Mouse (Mus musculus) lung, postnatal 0 days (tissue): ENCODE data around the gene 1520401A03Rik. TPM values are rescaled to one million over a fixed set of nuclear protein-coding genes. Genes with fewer than 3 reads are reported as not detected.

Experiments used
- ATAC-seq: fragments of 200-750 bp; cut with Nextera tagmentation; 2 replicates; pipeline ENCODE4 v1.8.0; 2017; ENCODE audit warnings: moderate library complexity
- DNase-seq: peaks from one replicate; pipeline ENCODE4 v3.0.0-alpha.2; 2016; ENCODE audit warnings: low spot score
- H3K27ac ChIP-seq: fragments of 300-500 bp; sonication (generic); 2 replicates; pipeline ENCODE4 v1.5.1; 2014; ENCODE audit warnings: antibody characterized with exemption, mild to moderate bottlenecking, low read length, mixed read lengths
- H3K27me3 ChIP-seq: fragments of 300-500 bp; sonication (generic); replicated peaks from 2 replicates; pipeline ENCODE4 v1.6.1; 2014; ENCODE audit warnings: low read length, mixed read lengths; ENCODE audit not compliant: insufficient read depth
- H3K36me3 ChIP-seq: fragments of 300-500 bp; sonication (generic); 2 replicates; pipeline ENCODE4 v1.6.1; 2014; ENCODE audit warnings: low read length, mixed read lengths; ENCODE audit not compliant: insufficient read depth
- H3K4me1 ChIP-seq: fragments of 300-500 bp; sonication (generic); 2 replicates; pipeline ENCODE4 v1.6.1; 2014; ENCODE audit warnings: antibody characterized with exemption, low read depth, low read length, mixed read lengths; ENCODE audit not compliant: insufficient read depth
- H3K4me2 ChIP-seq: fragments of 300-500 bp; sonication (generic); replicated peaks from 2 replicates; pipeline ENCODE4 v1.6.1; 2014; ENCODE audit warnings: low read depth, mild to moderate bottlenecking, low read length, moderate library complexity, mixed read lengths
- H3K4me3 ChIP-seq: fragments of 300-500 bp; sonication (generic); 2 replicates; pipeline ENCODE4 v1.5.1; 2014; ENCODE audit warnings: low read depth, low read length
- H3K9ac ChIP-seq: fragments of 300-500 bp; sonication (generic); replicated peaks from 2 replicates; pipeline ENCODE4 v1.6.1; 2014; ENCODE audit warnings: low read depth, mild to moderate bottlenecking
- H3K9me3 ChIP-seq: fragments of 300-500 bp; sonication (generic); 2 replicates; pipeline ENCODE4 v1.6.1; 2016; ENCODE audit warnings: low read length, mixed read lengths
- CTCF ChIP-seq: IDR thresholded peaks from 2 replicates; pipeline ENCODE4 v1.5.1; 2016; ENCODE audit warnings: antibody characterized with exemption, mild to moderate bottlenecking
- EP300 ChIP-seq: IDR thresholded peaks from 2 replicates; pipeline ENCODE4 v1.6.1; 2016; ENCODE audit warnings: antibody characterized with exemption, mild to moderate bottlenecking, control low read depth
- WGBS: fragments of 180-500 bp; shearing (Covaris S2); extraction: QIAGEN DNeasy Blood & Tissue Kit; methylation state at CpG from one replicate; pipeline ENCODE4 v1.1.7; 2014; 5-methylcytosine and 5-hydroxymethylcytosine counted together
- polyA plus RNA-seq: library from polyadenylated mRNA; unstranded; fragments of >200 nt; fragmentation: Nextera tagmentation; extraction: Ambion mirVana; gene quantifications from 2 replicates; pipeline ENCODE4 v1.2.1, GENCODE M21; 2015

1520401A03Rik gene
- polyA plus RNA-seq, 1 experiment from 2014 or later, result 0.20 TPM

DNA sequence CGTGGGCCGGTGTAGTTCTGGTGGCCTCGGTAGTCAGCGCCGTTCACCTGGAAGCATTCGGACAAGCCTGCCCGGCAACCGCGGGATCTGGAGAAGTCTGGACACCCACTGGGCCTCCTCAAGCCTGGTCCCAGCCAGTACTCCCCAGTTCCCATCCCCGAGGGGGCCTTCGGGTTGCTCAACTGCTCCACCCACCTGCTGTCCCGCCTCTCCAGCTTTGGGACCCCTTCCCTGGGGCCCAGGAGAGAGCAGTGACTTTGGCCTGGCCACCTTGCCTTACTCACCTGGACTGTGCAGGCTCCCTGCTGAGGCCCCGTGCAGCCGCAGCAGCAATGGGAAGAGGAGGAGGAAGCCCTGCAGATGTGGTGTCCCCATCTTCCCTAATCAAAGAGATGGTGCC, 22.1 kb upstream of the 1520401A03Rik start:
- no peak overlapping the region for H3K27ac ChIP-seq
- no peaks in the 10 kb centered on the region for H3K36me3 ChIP-seq
- 3% methylated on average over 14 of the region's 14 CpGs for WGBS
- ATAC-seq (no peak), DNase-seq (no peak)
- peaks cover 23% of the 10 kb centered on the region for H3K4me1 ChIP-seq
- no peaks in the 10 kb centered on the region for H3K9me3 ChIP-seq
- no peak overlapping the region for H3K4me2 ChIP-seq
- no peak overlapping the region for H3K4me3 ChIP-seq
- peaks cover 50% of the 10 kb centered on the region for H3K27me3 ChIP-seq
- TF ChIP-seq EP300 (no peak), CTCF (no peak)
- no peak overlapping the region for H3K9ac ChIP-seq

GRCm38 (mm10) chr17:23744076-23744475, 21.5 kb upstream of the 1520401A03Rik start:
- H3K4me3 ChIP-seq, result no peak overlapping the region
- DNase-seq, result no peak
- H3K9me3 ChIP-seq, result no peaks in the 10 kb centered on the region
- no peak overlapping the region for H3K9ac ChIP-seq
- peaks cover 50% of the 10 kb centered on the region for H3K27me3 ChIP-seq
- ATAC-seq, result no peak
- H3K27ac ChIP-seq, result no peak overlapping the region
- H3K36me3 ChIP-seq, result no peaks in the 10 kb centered on the region
- WGBS, result 30% methylated on average over 8 of the region's 8 CpGs
- TF ChIP-seq EP300 (no peak), CTCF (no peak)
- H3K4me2 ChIP-seq, result no peak overlapping the region
- H3K4me1 ChIP-seq, result peaks cover 28% of the 10 kb centered on the region

DNA sequence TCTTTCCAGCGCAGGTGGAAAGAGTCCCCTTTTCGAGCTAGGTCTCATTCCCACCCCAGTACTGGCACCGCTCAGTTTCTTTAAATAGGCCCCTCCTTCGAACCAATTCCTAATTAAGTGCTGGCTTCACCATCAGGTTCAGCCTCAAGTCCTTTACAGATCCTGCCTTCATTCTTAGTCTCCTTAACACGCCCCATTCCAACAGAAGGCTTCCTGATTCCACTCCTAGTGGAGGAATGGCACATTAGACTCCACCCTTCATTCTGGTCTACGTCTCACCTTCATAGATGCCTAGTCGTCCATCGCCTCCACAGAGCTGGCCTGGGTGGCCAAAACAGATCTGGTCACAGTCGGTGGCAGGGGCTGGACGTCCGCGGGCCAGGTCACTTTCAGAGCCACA, 20.4 kb upstream of the 1520401A03Rik start:
- Histone ChIP-seq H3K36me3 (no peaks in the 10 kb centered on the region), H3K4me1 (peaks cover 39% of the 10 kb centered on the region), H3K9me3 (no peaks in the 10 kb centered on the region), H3K9ac (no peak overlapping the region), H3K4me2 (no peak overlapping the region), H3K27ac (no peak overlapping the region), H3K4me3 (no peak overlapping the region; the same call in 1 of the 2 replicates), H3K27me3 (peaks cover 50% of the 10 kb centered on the region)
- ATAC-seq (no peak), DNase-seq (peak; percentile 40)
- no peak for TF ChIP-seq CTCF
- TF ChIP-seq EP300, result no peak
- 51% methylated on average over 12 of the region's 12 CpGs for WGBS

GRCm38 (mm10) chr17:23742210-23742793, 19.7 kb upstream of the 1520401A03Rik start:
- Histone ChIP-seq H3K4me2 (peak overlapping the region; percentile 33; the same call in 1 of the 2 replicates), H3K9ac (no peak overlapping the region), H3K4me3 (peak overlapping the region; percentile 24; the same call in 1 of the 2 replicates), H3K9me3 (no peaks in the 10 kb centered on the region), H3K27ac (no peak overlapping the region), H3K27me3 (peaks cover 50% of the 10 kb centered on the region), H3K4me1 (peaks cover 40% of the 10 kb centered on the region), H3K36me3 (0 out of 2 replicates have a peak, but pooled peaks cover 4% of the 10 kb centered on the region)
- peak; percentile 54 for DNase-seq
- TF ChIP-seq EP300 (no peak), CTCF (no peak)
- WGBS, result 8% methylated on average over 44 of the region's 44 CpGs
- no peak for ATAC-seq

DNA sequence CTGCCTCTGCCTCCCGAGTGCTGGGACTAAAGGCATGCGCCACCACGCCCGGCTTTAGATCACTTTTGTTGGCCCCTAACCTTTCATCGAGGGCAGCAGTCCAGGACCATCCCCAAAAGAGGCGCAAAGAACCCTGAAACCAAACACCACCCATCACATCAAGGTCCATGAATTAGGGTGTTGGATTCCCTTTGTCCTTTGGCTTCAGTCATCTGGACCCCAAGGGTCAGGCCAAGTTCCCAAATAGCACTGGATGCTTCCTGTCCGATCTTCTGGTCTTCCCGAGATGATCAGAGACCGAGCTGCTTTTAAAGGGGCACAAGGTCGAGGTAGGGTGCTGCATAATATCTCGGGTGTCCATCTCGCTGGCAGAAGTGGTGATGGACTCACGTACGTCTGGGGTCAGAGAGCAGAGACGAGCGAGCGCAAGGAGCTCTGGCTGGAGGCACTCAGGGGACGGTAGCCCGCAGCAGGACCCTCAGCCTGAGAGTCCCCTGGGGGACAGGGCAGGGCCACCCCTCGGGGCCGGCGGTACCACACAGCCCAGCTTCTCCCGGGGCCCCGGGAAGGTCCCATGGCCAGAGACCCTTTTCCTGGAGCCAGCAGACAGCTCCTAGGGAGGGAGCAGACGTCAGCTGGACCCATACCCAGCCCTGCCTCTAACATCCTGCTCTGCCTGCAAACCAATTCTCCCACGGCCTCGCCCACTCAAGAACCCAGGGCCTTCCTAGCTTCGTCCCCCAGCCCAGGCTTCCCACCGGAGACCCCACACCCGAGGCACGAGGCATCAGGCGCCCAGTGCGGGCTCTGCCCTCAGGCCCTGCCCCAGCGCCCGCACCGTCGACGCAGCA, 19.0 kb upstream of the 1520401A03Rik start:
- Histone ChIP-seq H3K9ac (no peak overlapping the region), H3K9me3 (no peaks in the 10 kb centered on the region), H3K4me3 (peak overlapping the region; percentile 24; the same call in 1 of the 2 replicates), H3K27me3 (peaks cover 45% of the 10 kb centered on the region), H3K4me2 (no peak overlapping the region), H3K4me1 (peaks cover 40% of the 10 kb centered on the region), H3K27ac (no peak overlapping the region), H3K36me3 (0 out of 2 replicates have a peak, but pooled peaks cover 7% of the 10 kb centered on the region)
- 49% methylated on average over 36 of the region's 38 CpGs for WGBS
- no peak for TF ChIP-seq EP300
- TF ChIP-seq CTCF, result no peak
- ATAC-seq (no peak), DNase-seq (no peak)

GRCm38 (mm10) chr17:23740598-23741021, 18.0 kb upstream of the 1520401A03Rik start, which contains the start of gene Paqr4:
Gene Paqr4 (minus strand): TSS chr17:23740867.
- Histone ChIP-seq H3K9ac (peak within 1 kb of the TSS; percentile 60), H3K27me3 (peaks cover 38% of the 10 kb centered on the region), H3K27ac (peak within 1 kb of the TSS; percentile 74), H3K36me3 (0 out of 2 replicates have a peak, but pooled peaks cover 7% of the 10 kb centered on the region), H3K4me2 (peak within 1 kb of the TSS; percentile 79), H3K4me3 (peak within 1 kb of the TSS; percentile 78), H3K4me1 (peaks cover 35% of the 10 kb centered on the region), H3K9me3 (no peaks in the 10 kb centered on the region)
- DNase-seq (peak; percentile 68), ATAC-seq (no peak; the same call in 1 of the 2 replicates)
- WGBS, result 3% methylated on average over 12 of the region's 13 CpGs
- TF ChIP-seq CTCF (no peak), EP300 (no peak)
